Mouse (Mus musculus) midbrain, embryonic 16.5 days (tissue): ENCODE measurements at regions not wholly inside any gene's neighbourhood (a gene's known extent, or its start where the extent isn't known, plus 50 kb on each side); places are given as distances from the start of the nearest gene placed in this dataset.

Experiments used
- ATAC-seq: fragments of 200-750 bp; cut with Nextera tagmentation; 2 replicates; pipeline ENCODE4 v1.8.0; 2017; ENCODE audit warnings: moderate TSS enrichment
- H3K27ac ChIP-seq: fragments of 300-500 bp; sonication (generic); 2 replicates; pipeline ENCODE4 v1.5.1; 2014; ENCODE audit warnings: mild to moderate bottlenecking, low read length, mixed read lengths
- H3K27me3 ChIP-seq: fragments of 300-500 bp; sonication (generic); 2 replicates; pipeline ENCODE4 v1.6.1; 2014; ENCODE audit warnings: low read depth, low read length, mixed read lengths; ENCODE audit not compliant: control insufficient read depth, insufficient read depth
- H3K36me3 ChIP-seq: fragments of 300-500 bp; sonication (generic); 2 replicates; pipeline ENCODE4 v1.6.1; 2014; ENCODE audit warnings: mild to moderate bottlenecking, low read length, moderate library complexity, mixed read lengths; ENCODE audit not compliant: control insufficient read depth, insufficient read depth
- H3K4me1 ChIP-seq: fragments of 300-500 bp; sonication (generic); 2 replicates; pipeline ENCODE4 v1.6.1; 2014; ENCODE audit warnings: mild to moderate bottlenecking, low read length, mixed read lengths; ENCODE audit not compliant: control insufficient read depth, insufficient read depth
- H3K4me2 ChIP-seq: fragments of 300-500 bp; sonication (generic); 2 replicates; pipeline ENCODE4 v1.6.1; 2014; ENCODE audit warnings: mild to moderate bottlenecking, low read length, mixed read lengths
- H3K4me3 ChIP-seq: fragments of 300-500 bp; sonication (generic); 2 replicates; pipeline ENCODE4 v1.5.1; 2014; ENCODE audit warnings: low read depth, mild to moderate bottlenecking, low read length, moderate library complexity, mixed read lengths
- H3K9ac ChIP-seq: fragments of 300-500 bp; sonication (generic); 2 replicates; pipeline ENCODE4 v1.6.1; 2014; ENCODE audit warnings: low read depth, low read length, mixed read lengths
- H3K9me3 ChIP-seq: fragments of 300-500 bp; sonication (generic); replicated peaks from 2 replicates; pipeline ENCODE4 v1.6.1; 2014; ENCODE audit warnings: mild to moderate bottlenecking, low read length, mixed read lengths; ENCODE audit not compliant: control insufficient read depth, poor library complexity, severe bottlenecking
- WGBS: fragments of 180-500 bp; shearing (Covaris S2); extraction: QIAGEN DNeasy Blood & Tissue Kit; methylation state at CpG from one replicate; pipeline ENCODE4 v1.1.7; 2014; 5-methylcytosine and 5-hydroxymethylcytosine counted together

DNA sequence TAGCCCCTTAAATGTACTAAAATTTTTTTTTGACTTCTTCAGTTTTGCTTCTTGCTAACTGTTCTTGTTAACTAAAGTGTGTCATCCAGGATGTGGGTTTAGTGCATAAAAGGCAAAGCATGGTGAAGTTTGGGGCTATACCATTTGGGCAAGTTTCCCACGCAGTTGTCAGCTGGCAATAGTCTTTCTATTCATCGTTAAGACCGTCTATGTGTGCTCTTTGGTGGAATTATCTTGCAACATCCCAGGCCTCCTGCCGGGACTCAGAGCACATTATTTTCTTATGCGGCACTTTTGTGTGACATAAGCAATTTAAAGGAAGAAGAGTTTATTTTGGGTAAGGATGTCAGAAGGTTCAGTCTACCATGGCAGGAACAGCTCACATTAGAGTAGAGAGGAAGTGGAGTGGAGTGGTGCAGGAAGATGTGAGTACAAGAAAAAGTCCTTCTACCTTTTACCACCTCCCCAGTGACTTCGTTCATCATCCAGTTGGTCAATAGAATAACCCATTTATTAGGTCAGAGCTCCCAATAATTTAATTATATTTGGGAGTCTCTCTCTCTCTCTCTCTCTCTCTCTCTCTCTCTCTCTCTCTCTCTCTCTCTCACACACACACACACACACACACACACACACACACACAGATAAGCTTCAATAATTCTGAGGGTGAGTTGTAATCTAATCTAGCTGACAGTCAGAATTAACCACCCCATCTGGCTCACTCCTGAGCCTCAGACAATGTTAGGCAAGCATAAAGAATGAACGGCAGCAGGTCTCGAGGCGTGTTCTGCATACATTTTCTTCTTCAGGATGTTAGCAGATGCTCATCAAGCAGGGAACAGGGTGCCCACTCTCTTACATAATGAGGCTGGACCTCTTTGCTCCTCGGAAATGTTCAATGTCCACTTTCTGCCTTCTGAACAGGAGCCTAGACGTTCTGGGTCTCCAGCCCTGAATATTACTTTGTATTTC lies 304.7 kb downstream of the Foxo1 start:
- Histone ChIP-seq H3K27me3 (no peaks in the 10 kb centered on the region), H3K4me3 (no peak overlapping the region), H3K27ac (no peak overlapping the region), H3K9me3 (no peaks in the 10 kb centered on the region), H3K9ac (no peak overlapping the region), H3K4me1 (peaks cover 4% of the 10 kb centered on the region; the same call in 1 of the 2 replicates), H3K4me2 (no peak overlapping the region), H3K36me3 (no peaks in the 10 kb centered on the region)
- no peak for ATAC-seq
- 74% methylated on average over 11 of the region's 11 CpGs for WGBS

DNA sequence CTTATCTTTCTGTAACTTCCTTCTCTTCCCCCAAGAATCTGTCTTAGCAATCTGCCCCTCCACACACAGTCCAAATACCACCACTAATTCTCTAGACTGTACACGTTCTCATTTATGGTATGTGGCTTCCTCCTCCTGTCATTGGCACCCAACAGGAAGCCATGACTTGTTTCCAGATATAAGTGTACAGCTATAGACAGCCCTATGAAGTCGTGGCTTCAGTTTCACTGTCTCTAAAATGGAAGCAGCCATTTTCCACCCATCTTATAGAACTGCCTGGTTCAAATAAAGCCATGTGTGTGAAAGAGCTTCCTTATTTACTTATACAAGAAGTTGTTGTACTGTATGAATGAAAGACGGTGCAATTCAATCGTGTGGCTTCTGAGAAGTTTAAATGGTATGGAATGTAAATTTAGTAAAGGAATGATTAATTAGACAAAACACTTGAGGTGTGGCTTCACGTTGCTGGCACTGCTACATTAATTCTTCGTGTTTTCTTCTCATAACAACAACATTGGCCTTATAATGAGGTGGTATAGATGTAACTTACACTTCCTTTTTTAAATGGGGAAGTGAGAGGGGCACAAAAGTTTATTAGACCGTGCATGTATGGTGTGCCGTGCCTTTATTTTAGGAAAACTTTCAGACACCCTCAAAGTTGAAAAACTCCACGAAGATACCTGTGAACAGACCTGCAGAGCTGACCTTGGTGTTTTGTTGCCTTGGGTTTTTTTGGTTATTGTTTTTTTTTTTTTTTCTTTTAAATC lies 299.7 kb downstream of the Foxo1 start:
- no peak overlapping the region for H3K4me2 ChIP-seq
- H3K4me3 ChIP-seq, result no peak overlapping the region
- H3K27me3 ChIP-seq, result no peaks in the 10 kb centered on the region
- no peak for ATAC-seq
- H3K9me3 ChIP-seq, result no peaks in the 10 kb centered on the region
- no peaks in the 10 kb centered on the region; the same call in 1 of the 2 replicates for H3K4me1 ChIP-seq
- H3K27ac ChIP-seq, result no peak overlapping the region
- WGBS, result 88% methylated on average over 9 of the region's 9 CpGs
- H3K36me3 ChIP-seq, result no peaks in the 10 kb centered on the region
- H3K9ac ChIP-seq, result no peak overlapping the region

DNA sequence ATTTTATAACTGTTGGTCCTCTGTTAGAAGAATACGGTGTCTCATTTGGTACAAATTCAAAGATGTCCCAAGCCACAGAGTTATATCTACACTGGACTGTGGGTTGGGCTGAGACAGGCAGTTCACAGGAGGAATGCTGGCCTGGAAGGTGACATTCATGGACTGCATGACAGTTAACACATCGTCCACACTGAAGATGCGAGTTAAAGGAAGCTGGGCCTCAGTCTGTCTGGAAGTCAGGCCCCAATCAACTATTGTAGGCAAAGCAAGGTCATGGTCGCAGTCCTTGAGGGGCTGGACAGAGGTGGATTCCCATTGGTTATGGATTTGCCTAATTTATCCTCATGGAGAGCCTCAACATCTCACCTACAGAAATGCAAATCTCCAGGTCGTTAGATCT lies 295.5 kb downstream of the Foxo1 start:
- no peak overlapping the region for H3K9ac ChIP-seq
- WGBS, result 68% methylated on average over 5 of the region's 5 CpGs
- H3K4me1 ChIP-seq, result no peaks in the 10 kb centered on the region; the same call in 1 of the 2 replicates
- H3K36me3 ChIP-seq, result no peaks in the 10 kb centered on the region
- ATAC-seq, result no peak
- no peaks in the 10 kb centered on the region for H3K9me3 ChIP-seq
- no peak overlapping the region for H3K27ac ChIP-seq
- no peak overlapping the region for H3K4me3 ChIP-seq
- H3K4me2 ChIP-seq, result no peak overlapping the region
- no peaks in the 10 kb centered on the region for H3K27me3 ChIP-seq

DNA sequence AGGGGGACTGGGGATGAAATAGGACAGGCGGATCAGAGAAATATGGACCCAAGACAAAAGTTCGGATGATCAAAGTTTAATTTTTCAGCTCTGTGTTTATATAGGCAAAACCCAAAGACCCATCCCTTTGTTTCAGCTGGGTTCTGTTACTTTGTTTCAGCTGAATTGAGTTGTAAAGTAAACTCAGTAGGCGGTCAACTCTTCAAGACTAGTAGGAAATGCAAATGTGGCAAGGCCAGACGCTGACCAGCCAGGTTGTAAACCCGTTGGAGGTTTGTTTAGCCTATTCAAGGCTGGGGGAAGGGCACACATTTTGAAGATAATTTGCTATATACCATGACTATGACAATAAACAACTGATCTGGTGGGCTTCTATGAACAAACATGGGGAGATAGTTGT lies 294.7 kb downstream of the Foxo1 start:
- Histone ChIP-seq H3K36me3 (no peaks in the 10 kb centered on the region), H3K9me3 (no peaks in the 10 kb centered on the region), H3K4me3 (no peak overlapping the region), H3K27ac (no peak overlapping the region), H3K27me3 (no peaks in the 10 kb centered on the region), H3K9ac (no peak overlapping the region), H3K4me1 (no peaks in the 10 kb centered on the region; the same call in 1 of the 2 replicates), H3K4me2 (no peak overlapping the region)
- WGBS, result 43% methylated on average over 5 of the region's 5 CpGs
- no peak for ATAC-seq

DNA sequence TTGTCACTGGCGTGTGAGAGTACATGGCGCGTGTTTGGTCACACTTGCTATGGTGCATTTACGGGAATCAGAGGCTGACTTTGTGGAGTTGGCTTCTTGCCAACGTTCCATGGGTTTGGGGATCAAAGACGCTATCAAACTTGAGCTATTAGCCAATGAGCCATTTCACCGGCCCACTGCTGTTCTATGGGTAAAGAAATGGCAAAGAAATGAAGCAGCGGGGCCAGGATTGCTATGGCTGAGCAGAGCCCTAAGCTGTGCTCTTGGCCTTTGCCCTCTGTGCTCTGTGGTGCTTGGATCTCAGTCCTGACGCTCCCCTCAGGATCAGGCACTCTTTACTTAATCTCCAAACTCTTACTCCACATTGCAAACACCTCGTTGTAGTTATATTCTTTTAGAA lies 291.3 kb downstream of the Foxo1 start:
- H3K9me3 ChIP-seq, result no peaks in the 10 kb centered on the region
- no peak overlapping the region for H3K4me3 ChIP-seq
- no peak overlapping the region for H3K9ac ChIP-seq
- H3K27me3 ChIP-seq, result no peaks in the 10 kb centered on the region
- H3K4me2 ChIP-seq, result no peak overlapping the region
- no peak overlapping the region for H3K27ac ChIP-seq
- WGBS, result 47% methylated on average over 10 of the region's 10 CpGs
- ATAC-seq, result no peak
- no peaks in the 10 kb centered on the region for H3K36me3 ChIP-seq
- H3K4me1 ChIP-seq, result no peaks in the 10 kb centered on the region; the same call in 1 of the 2 replicates

DNA sequence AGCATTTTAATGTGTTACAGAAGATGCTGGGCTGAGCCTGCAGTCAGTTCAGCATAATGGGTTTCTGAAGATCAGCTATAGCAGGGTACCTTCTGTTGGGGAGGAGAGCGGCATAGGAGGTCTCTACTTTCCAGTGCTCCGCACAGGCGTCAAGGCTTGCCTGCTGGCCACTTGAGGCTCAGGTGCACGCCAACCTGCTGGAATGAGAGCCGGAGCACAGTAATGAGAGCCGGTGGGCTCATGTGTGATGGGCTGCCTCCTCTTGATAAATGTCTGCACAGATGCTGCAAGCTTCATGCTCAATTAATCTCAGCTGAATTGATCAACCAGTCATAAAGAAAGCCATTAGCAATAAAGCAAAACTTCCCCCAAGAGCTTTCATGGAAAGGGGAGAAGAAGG lies 290.6 kb downstream of the Foxo1 start:
- no peaks in the 10 kb centered on the region; the same call in 1 of the 2 replicates for H3K4me1 ChIP-seq
- no peak overlapping the region for H3K27ac ChIP-seq
- no peaks in the 10 kb centered on the region for H3K27me3 ChIP-seq
- no peak overlapping the region for H3K9ac ChIP-seq
- H3K36me3 ChIP-seq, result no peaks in the 10 kb centered on the region
- no peak overlapping the region for H3K4me2 ChIP-seq
- H3K4me3 ChIP-seq, result no peak overlapping the region
- WGBS, result 61% methylated on average over 6 of the region's 6 CpGs
- no peaks in the 10 kb centered on the region for H3K9me3 ChIP-seq
- no peak for ATAC-seq

DNA sequence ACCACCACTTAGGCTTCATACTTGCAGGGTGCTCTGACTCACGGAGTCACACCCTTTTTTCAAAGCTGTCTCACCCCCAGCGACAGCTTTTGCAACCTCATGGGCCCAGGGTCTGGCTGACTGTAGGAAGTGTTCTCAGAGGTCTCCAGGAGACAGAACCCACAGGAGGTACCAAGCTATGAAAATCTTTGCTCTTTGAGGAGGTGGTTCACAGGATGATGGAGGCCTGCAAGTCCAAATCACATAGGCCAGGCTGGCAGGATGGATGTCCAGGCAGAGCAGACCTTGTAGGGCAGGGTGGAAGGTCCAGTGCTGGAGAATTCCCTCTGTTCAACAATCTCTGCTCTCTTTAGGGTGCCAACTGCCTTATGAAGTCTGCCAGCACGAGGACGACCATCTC lies 289.2 kb downstream of the Foxo1 start:
- H3K27ac ChIP-seq, result no peak overlapping the region

DNA sequence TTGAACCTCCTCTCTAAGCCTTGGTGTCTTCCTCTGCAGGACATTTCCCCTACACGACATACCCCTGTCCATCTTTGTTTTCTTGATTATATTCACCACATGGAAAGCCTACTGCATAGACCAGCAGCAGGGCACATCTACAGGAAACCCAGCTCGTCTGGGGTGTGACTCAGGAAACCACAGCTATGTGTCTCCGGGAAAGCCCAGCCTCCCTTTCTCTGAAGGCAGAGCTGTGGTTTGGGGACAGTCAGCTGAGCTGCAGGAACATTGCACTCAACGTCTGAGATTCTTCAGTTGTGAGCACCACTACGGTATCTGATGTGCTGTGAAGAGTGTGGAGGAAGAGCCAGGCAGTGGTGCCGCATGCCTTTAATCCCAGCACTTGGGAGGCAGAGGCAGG lies 286.9 kb downstream of the Foxo1 start:
- Histone ChIP-seq H3K27me3 (no peaks in the 10 kb centered on the region), H3K4me3 (no peak overlapping the region), H3K9ac (no peak overlapping the region), H3K4me2 (no peak overlapping the region), H3K9me3 (no peaks in the 10 kb centered on the region), H3K27ac (no peak overlapping the region), H3K36me3 (no peaks in the 10 kb centered on the region), H3K4me1 (no peaks in the 10 kb centered on the region; the same call in 1 of the 2 replicates)
- WGBS, result 87% methylated on average over 6 of the region's 6 CpGs
- no peak for ATAC-seq

More for the DNA sequence above, 289.2 kb downstream of the Foxo1 start:
- no peaks in the 10 kb centered on the region for H3K36me3 ChIP-seq
- H3K9me3 ChIP-seq, result no peaks in the 10 kb centered on the region
- H3K4me1 ChIP-seq, result no peaks in the 10 kb centered on the region; the same call in 1 of the 2 replicates
- 90% methylated on average over 4 of the region's 4 CpGs for WGBS
- no peaks in the 10 kb centered on the region for H3K27me3 ChIP-seq
- ATAC-seq, result no peak
- H3K4me2 ChIP-seq, result no peak overlapping the region
- no peak overlapping the region for H3K4me3 ChIP-seq
- no peak overlapping the region for H3K9ac ChIP-seq

DNA sequence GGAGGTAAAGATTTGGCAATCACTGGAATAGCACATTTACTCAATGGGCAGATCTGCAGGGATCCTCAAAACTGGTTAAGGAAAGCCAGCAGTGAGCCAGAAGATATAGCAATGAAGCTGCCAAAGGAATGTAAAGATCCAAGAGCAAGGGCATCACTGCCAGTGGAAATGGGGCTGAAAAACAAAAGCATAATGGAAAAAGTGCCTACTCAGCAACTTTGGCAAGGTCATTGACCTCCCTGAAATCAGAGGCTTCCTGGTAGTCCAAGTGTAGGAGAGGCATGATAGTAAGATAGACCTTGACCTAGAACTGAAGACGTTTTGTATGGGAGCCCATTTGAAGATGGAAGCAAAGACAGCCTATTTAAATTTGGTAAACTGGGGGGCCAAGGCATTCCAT lies 286.4 kb downstream of the Foxo1 start:
- Histone ChIP-seq H3K9ac (no peak overlapping the region), H3K27ac (no peak overlapping the region), H3K9me3 (no peaks in the 10 kb centered on the region), H3K4me2 (no peak overlapping the region), H3K4me1 (no peaks in the 10 kb centered on the region; the same call in 1 of the 2 replicates), H3K27me3 (no peaks in the 10 kb centered on the region), H3K4me3 (no peak overlapping the region), H3K36me3 (no peaks in the 10 kb centered on the region)
- WGBS, result 85% methylated on average over 1 of the region's 1 CpGs
- no peak for ATAC-seq
